Mouse (Mus musculus): ENCODE measurements around the gene Ppcdc.
"Not testable (repeated sequence)": the region's sequence is repeated elsewhere in the genome, so short reads cannot be mapped to it uniquely, and the experiment has no call there.

The Ppcdc gene

GRCm38 (mm10) chr9:57428391-57428790, 11.5 kb downstream of the Ppcdc start:
- DNase-seq (ENCODE audit: low spot score): no peak

GRCm38 (mm10) chr9:57427937-57428336, 12.0 kb downstream of the Ppcdc start:
- no peak for DNase-seq (ENCODE audit: low spot score)

- DNase-seq (ENCODE audit: low spot score): not testable (repeated sequence)
These were observed 12.8 kb downstream of the Ppcdc start for GRCm38 (mm10) chr9:57427123-57427522.

- no peak for DNase-seq (ENCODE audit: low spot score)
These were observed 14.8 kb downstream of the Ppcdc start for GRCm38 (mm10) chr9:57425116-57425515.

- no peak for DNase-seq (ENCODE audit: low spot score)
These were observed 15.9 kb downstream of the Ppcdc start for GRCm38 (mm10) chr9:57424066-57424465.

- DNase-seq (ENCODE audit: low spot score): no peak
These were observed 18.2 kb downstream of the Ppcdc start for GRCm38 (mm10) chr9:57421688-57422111.

GRCm38 (mm10) chr9:57421121-57421571, 18.8 kb downstream of the Ppcdc start:
- DNase-seq (ENCODE audit: low spot score): no peak

GRCm38 (mm10) chr9:57420321-57421120, 19.4 kb downstream of the Ppcdc start:
- DNase-seq (ENCODE audit: low spot score): peak; percentile 84

GRCm38 (mm10) chr9:57419521-57420267, 20.2 kb downstream of the Ppcdc start:
- DNase-seq (ENCODE audit: low spot score): no peak

- no peak for DNase-seq (ENCODE audit: low spot score)
These were observed 22.6 kb downstream of the Ppcdc start for GRCm38 (mm10) chr9:57417341-57417740.

GRCm38 (mm10) chr9:57407120-57407905, 32.6 kb downstream of the Ppcdc start:
- DNase-seq (ENCODE audit: low spot score): no peak

- DNase-seq (ENCODE audit: low spot score): no peak
These were observed 33.5 kb downstream of the Ppcdc start for GRCm38 (mm10) chr9:57406395-57406794.

GRCm38 (mm10) chr9:57404036-57404435, 35.9 kb downstream of the Ppcdc start:
- no peak for DNase-seq (ENCODE audit: low spot score)

- no peak for DNase-seq (ENCODE audit: low spot score)
These were observed 37.3 kb downstream of the Ppcdc start for GRCm38 (mm10) chr9:57402318-57403251.

GRCm38 (mm10) chr9:57398773-57399172, 41.2 kb downstream of the Ppcdc start:
- DNase-seq (ENCODE audit: low spot score): no peak

- no peak for DNase-seq (ENCODE audit: low spot score)
These were observed 47.0 kb downstream of the Ppcdc start for GRCm38 (mm10) chr9:57392892-57393291.

GRCm38 (mm10) chr9:57390869-57391268, 49.1 kb downstream of the Ppcdc start:
- no peak for DNase-seq (ENCODE audit: low spot score)

GRCm38 (mm10) chr9:57389131-57389530, 50.8 kb downstream of the Ppcdc start:
- DNase-seq (ENCODE audit: low spot score): no peak

- no peak for DNase-seq (ENCODE audit: low spot score)
These were observed 53.0 kb downstream of the Ppcdc start for GRCm38 (mm10) chr9:57386926-57387325.

- no peak for DNase-seq (ENCODE audit: low spot score)
These were observed 55.3 kb downstream of the Ppcdc start for GRCm38 (mm10) chr9:57384621-57385020.

- no peak for DNase-seq (ENCODE audit: low spot score)
These were observed 78.9 kb downstream of the Ppcdc start for GRCm38 (mm10) chr9:57360999-57361398.
